Mouse (Mus musculus): ENCODE results near the gene Eln.

The Eln gene

DNA sequence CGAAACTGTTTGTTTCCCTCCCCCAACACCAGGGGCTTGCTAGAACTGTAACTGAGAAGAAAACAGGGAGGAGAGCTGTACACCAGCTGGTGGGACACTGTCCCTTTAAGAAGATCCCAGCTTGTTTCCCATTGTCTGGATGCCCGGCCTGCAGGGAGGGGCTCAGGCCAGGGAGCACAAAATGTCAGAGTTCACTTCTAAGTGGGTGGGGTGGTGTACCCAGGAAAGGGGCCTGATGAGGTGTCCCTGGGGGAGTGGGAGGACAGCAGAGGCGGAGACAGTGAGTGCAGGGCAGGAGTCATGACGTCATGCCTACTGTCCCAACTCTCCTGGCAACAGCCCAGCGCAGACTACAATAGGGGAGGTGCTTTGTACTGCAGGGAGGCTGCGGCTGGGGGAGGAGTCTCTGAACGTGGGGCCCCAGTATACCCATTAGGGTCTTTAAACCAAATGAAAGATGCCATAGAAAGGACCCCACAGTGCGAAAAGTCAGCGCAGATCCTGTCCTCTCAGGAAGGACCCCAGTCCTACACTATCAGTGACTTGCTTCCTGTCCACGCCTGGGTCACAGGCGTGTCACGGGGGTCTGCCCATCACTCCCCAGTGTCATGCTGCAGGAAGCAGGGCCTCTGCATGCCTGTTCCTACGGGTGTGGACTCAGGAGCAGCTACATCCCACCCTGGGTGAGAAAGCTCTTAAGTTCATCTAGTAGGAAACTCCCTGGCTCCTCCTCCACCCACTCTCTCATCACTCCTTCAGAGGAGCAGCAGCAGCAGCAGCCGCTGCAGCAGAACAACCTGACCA, 71.0 kb downstream of the Eln start:
- ChIA-PET POLR2A (interaction anchor here in 3 of 4 experiments (0.6 to 1.8 kb wide), 12 partner anchors 12 to 500 kb away, joined by 3 to 16 read pairs (median 3); partner anchors contain the start of genes Limk1 (in 3 of the 3), Eif4h (in 1 of the 3) and Rcc1l (in 1 of the 3)), CTCF (interaction anchor here (0.6 to 2.6 kb wide), 12 partner anchors 7 to 287 kb away, joined by 3 to 9 read pairs (median 4); partner anchors contain the start of gene Limk1 (in 2 of the 4))

DNA sequence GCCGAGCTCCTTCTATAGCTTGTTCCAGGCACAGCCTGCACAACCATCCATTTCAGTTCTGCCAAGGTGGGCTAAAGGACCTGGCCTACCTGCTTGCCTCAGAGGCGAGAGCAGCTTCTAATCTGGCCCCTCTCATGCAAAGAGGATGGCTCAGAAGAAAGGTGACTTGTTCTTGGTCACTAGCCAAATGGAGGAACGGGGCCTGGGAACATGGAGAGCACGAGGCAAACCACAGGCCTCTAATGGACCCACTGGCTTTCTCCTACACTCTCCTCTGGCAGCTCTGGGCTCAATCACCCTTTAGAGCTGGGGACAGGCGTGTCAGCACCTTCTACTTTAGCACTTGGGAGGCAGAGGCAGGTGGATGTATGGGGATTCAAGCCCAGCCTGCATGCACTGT, 72.1 kb downstream of the Eln start:
- CTCF ChIA-PET, result interaction anchor here (0.6 to 2.6 kb wide), 8 partner anchors 13 to 1310 kb away, joined by 3 to 9 read pairs (median 4); partner anchors contain the start of gene Limk1 (in 2 of the 4)

DNA sequence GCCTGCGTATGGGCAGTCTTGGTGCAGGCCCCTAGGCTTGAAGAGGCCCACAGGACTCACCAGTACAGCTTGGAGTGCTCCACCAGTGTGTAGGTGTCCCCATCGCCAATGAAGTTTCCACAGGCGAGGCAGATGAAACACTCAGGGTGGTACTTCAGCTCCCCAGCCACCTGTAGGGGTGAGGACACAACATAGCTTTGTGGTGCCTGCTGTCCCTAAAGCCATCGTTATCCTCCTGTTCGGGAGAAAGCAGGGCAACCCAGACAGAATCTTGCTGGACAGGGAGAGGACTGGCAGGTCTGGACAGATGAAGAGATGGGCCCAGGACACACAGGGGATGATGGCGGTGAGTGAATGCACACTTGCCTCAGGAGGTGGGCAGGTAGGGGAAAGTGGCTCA, 74.5 kb downstream of the Eln start:
- ChIA-PET CTCF (interaction anchor here in 2 of 4 experiments (0.6 to 1.7 kb wide), 3 partner anchors 16 to 1460 kb away, joined by 4 read pairs; no protein-coding TSS in a partner anchor), POLR2A (interaction anchor here in 1 of 4 experiments (1.3 kb wide), 1 partner anchor 66 kb away, joined by 3 read pairs; no protein-coding TSS in a partner anchor)

More for the DNA sequence above, 72.1 kb downstream of the Eln start:
- POLR2A ChIA-PET, result interaction anchor here in 3 of 4 experiments (0.6 to 1.8 kb wide), 5 partner anchors 14 to 1540 kb away, joined by 3 to 16 read pairs (median 4); partner anchors contain the start of genes Eif4h (in 1 of the 3) and Limk1 (in 1 of the 3)

DNA sequence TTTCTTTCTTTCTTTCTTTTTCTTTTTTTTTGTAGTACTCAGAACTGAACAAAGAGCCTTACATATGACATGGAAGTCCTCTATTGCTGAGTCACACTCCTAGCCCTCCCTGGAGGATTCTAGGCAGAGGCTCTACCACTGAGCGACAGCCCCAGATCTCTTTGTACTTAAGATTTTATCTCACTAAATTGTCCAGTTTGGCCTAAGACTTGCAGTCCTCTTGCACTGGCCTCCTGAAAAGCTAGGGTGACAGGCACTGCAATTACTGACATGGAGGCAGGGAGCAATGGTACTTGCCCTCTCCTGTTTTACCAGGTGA, 75.0 kb downstream of the Eln start:
- ChIA-PET CTCF (interaction anchor here in 2 of 4 experiments (0.6 to 1.7 kb wide), 3 partner anchors 17 to 1461 kb away, joined by 4 read pairs; no protein-coding TSS in a partner anchor), POLR2A (interaction anchor here in 2 of 4 experiments (0.6 to 1.3 kb wide), 3 partner anchors 65 to 478 kb away, joined by 3 to 4 read pairs (median 4); no protein-coding TSS in a partner anchor)

DNA sequence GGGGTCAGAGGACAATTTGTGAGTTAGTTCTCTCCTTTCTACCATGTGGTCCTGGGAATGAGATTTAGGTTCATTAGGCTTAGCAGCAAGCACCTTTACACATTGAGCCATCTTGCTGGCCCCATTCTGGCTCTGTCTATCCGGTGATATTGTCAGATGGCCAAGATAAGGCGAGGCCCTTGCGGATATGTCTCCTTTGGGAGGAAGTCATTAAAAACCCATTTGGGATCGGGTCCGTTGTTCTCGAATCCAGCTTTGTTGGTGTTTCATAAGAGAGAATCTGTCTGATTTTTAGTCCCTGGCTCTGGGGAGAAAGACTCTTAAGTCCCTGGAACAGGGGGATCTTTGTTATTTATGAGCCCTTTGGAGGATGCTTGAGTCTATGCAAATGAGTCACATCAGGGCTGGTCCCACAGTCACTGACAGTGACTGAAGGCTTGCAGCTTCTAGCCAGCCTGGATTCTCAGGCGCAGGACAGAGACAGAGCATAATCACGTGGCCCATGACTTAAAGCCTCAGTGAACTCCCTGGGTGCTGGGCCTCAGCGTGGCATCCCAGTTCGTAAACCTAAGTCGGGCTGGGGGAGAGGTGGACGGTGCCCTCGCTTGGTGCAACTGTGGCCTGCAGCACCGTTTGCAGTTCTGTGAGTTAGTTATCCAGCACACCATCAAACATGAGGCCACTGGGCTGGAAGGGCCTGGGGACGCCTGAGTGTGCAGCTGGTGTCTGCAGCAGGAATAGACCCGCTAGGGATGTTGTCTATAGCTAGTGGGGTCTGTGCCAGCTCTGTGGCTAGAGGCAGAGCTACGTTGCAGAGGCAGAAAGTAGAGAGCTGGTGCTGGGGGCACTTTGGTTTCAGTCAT, 75.6 kb downstream of the Eln start:
- ChIA-PET CTCF (interaction anchor here in 1 of 4 experiments (1.0 kb wide), 1 partner anchor 236 kb away, joined by 4 read pairs; no protein-coding TSS in a partner anchor), POLR2A (interaction anchor here in 2 of 4 experiments (0.6 to 1.3 kb wide), 3 partner anchors 65 to 477 kb away, joined by 3 to 4 read pairs (median 4); no protein-coding TSS in a partner anchor)

DNA sequence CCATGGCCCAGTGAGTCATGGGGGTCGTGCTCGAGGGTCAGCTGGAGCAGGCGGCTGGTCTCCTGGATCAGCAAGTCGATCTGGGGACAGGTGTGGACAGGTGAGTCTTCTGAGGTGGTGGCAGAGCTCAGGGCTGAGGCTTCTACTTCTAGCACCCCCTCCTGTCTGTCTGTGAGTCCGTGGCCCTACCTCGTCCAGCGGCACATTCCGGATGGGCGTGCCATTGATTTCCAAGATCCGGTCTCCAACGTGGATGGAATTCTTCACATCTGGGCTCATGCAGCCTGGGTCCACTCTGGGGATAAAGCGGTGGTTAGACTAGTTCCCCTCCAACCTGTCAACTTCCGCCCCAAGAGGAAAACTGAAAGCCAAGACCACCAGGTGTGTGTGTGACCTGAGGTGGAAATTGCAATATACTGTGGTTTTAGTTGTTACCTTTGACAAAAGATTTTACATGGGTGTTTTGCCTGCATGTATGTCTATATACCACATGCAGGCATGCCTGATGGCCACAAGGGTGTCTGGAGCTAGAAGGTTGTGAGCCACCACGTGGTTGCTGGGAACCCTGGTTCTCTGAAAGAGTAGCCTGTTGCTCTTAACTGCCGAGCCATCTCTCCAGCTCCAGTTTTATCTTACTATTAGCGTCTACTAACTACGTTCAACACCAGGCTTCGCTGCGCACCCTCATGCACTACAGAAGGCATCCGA, 78.0 kb downstream of the Eln start:
- CTCF ChIA-PET, result interaction anchor here (0.5 to 2.7 kb wide), 42 partner anchors 8 to 1563 kb away, joined by 3 to 15 read pairs (median 4); partner anchors contain the start of genes Limk1 (in 3 of the 4) and Eif4h (in 1 of the 4)
- POLR2A ChIA-PET, result interaction anchor here (0.6 to 2.3 kb wide), 17 partner anchors 8 to 341 kb away, joined by 3 to 14 read pairs (median 3); partner anchors contain the start of genes Eif4h (in 2 of the 4) and Limk1 (in 1 of the 4)

DNA sequence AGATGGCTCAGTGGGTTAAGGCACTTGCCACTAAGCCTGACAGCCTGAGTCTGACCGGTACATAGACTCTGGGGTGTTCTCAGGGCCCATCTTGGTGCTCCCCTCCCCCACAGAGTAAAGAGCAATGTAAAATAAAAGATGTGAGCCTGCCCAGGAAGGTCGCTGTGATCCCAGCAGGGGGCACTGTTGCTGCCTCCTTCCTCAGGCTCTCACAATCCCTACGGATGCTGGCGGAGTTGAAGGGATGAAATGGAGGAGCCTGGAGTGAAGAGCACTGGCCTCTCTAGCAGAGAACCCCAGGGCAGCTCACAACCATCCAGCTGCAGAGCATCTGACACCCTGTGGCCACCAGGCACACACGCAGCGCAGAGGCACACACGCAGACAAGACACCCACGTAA, 78.6 kb downstream of the Eln start:
- ChIA-PET POLR2A (interaction anchor here in 3 of 4 experiments (0.9 to 2.3 kb wide), 11 partner anchors 9 to 166 kb away, joined by 3 to 14 read pairs (median 4); partner anchors contain the start of genes Eif4h (in 2 of the 3) and Limk1 (in 1 of the 3)), CTCF (interaction anchor here (0.6 to 2.7 kb wide), 37 partner anchors 9 to 1563 kb away, joined by 3 to 15 read pairs (median 4); partner anchors contain the start of genes Limk1 (in 3 of the 4) and Eif4h (in 1 of the 4))

DNA sequence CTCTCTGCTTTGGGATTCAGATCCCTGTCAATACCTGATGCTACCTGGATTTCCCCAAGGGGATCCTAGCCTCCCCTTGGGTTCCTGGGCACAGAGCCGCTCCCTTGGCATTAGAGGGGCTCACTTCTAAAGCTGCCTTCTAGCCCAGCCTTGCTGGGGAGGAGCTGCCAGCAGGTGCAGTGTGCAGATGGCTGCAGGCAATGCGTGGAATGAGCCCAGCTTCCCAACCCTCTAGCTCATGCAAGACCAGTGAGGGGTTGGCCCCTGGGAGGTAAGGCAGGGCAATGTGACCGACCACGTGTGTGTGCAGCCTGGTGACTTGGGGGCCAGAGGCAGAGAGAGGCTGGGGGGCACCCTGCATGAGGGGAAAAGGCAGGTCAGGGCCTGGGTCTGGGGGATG, 90.4 kb downstream of the Eln start:
- ChIA-PET POLR2A (interaction anchor here in 3 of 4 experiments (0.8 to 3.0 kb wide), 7 partner anchors 12 to 352 kb away, joined by 3 to 11 read pairs (median 3); partner anchors contain the start of genes Abhd11 (in 1 of the 3) and Eif4h (in 1 of the 3)), CTCF (interaction anchor here in 3 of 4 experiments (0.6 to 3.0 kb wide), 11 partner anchors 10 to 193 kb away, joined by 3 to 18 read pairs (median 3); no protein-coding TSS in a partner anchor)
